Mouse (Mus musculus) adrenal gland, postnatal 25 days (tissue): ENCODE data around the gene Gm47959. TPM values are rescaled to one million over a fixed set of nuclear protein-coding genes. Genes with fewer than 3 reads are reported as not detected.
"Not testable (repeated sequence)": the region's sequence is repeated elsewhere in the genome, so short reads cannot be mapped to it uniquely, and the experiment has no call there.

Source experiments
- DNase-seq: peaks from one replicate; pipeline ENCODE4 v3.0.0; 2021; ENCODE audit warnings: mixed read lengths
- long read RNA-seq: library from polyadenylated mRNA; stranded (forward); transcript quantifications from one replicate; pipeline ENCODE4 v2.0.0, GENCODE M21; 2021
- total RNA-seq: library from RNA; stranded (reverse); gene quantifications from 2 replicates; pipeline ENCODE4 v1.2.3, GENCODE M21; 2021

Gm47959 gene
- total RNA-seq = not detected in 2 replicates
- long read RNA-seq = 0 reads

DNA sequence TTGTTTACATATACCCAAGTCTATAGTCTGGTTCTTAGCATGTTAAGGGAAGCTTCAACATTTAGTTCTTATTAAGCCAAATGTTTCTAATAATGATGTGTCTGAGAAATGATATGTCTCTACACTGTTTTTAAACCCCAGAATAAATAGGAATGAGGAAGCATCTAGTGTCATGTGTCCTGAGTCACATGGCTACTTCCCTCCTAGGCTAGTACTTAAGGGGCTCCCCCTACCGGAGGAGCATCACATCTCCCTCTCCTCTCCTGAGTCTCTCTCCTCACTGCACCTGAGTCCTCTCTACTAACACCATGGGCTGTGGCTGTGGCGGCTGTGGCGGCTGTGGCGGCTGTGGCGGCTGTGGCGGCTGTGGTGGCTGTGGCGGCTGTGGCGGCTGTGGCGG is at the start of gene Gm47959:
TSS of gene Gm47959 (plus strand) at position 243 of the 400 bp plus-strand sequence.
- not testable (repeated sequence) for DNase-seq

GRCm38 (mm10) chr1:82955913-82956312 is 44.4 kb upstream of the Gm47959 start, which contains the start of gene Gm7544:
TSS of gene Gm7544 (minus strand) at chr1:82956013.
- DNase-seq = not testable (repeated sequence)

DNA sequence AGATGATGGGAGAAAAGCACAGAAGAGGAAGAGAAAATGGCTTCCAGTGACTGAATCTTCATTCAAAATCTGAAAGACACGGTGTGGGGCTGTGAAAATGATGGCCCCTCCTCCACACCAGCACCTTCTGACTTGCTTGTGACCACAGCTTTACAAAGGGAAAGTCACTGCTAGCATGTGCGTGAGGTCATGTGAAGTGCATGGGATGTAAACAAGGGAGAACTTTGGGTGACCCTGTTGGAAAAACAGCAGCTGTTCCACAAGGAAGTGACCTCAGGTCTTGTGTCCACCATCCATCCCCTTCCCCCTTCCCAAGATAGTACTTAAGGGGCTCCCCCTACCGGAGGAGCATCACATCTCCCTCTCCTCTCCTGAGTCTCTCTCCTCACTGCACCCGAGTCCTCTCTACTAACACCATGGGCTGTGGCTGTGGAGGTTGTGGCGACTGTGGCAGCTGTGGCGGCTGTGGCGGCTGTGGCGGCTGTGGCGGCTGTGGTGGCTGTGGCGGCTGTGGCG is 40.4 kb upstream of the Gm47959 start, which contains the start of gene Gm47955:
TSS of gene Gm47955 (plus strand) at position 417 of the 516 bp plus-strand sequence.
- no peak for DNase-seq

GRCm38 (mm10) chr1:82966413-82966812 is 33.9 kb upstream of the Gm47959 start:
- no peak for DNase-seq

- DNase-seq = peak; percentile 28
These were observed 28.3 kb upstream of the Gm47959 start for GRCm38 (mm10) chr1:82972046-82972445.

- DNase-seq = no peak
These were observed 27.1 kb upstream of the Gm47959 start for GRCm38 (mm10) chr1:82973244-82973643.

GRCm38 (mm10) chr1:82973901-82974300 is 26.4 kb upstream of the Gm47959 start:
- no peak for DNase-seq

DNA sequence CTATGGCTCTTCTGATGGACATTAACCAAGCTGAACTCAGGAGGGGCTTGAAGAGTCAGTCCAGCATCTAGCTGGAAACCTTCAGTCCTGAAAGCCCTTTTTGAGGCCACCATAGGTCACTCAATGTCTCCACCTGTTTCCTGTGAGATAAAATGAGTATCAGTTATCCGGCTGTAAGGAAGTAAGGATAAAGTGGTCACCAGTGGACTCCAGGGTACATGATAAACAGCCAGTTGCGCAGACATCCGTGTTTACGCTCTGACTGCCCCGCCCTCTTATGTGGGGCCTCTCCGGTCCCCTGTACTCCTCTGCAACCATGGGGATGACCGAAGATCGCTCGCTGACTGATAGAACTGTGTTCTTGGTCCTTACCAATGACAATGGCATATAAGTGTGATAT is 26.0 kb upstream of the Gm47959 start:
- no peak for DNase-seq

DNA sequence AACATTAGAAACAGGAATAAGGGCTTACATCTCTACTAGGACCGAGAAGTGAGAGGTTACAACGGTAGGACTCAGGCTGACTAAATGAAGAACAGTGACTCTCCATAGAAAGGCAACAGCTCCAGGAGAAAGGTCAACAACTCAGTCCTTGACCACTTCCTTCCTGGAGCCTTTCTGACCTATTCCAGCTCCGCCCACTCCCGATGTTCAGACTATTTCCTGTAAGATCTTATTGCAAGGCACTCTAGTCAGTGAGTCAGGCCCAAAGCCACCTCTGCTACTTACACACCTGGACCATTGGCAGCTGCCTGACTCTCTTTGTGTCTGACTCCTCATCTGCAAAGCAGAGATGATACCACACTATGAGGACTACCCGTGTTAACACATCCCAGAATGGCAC is 24.6 kb upstream of the Gm47959 start:
- no peak for DNase-seq

DNA sequence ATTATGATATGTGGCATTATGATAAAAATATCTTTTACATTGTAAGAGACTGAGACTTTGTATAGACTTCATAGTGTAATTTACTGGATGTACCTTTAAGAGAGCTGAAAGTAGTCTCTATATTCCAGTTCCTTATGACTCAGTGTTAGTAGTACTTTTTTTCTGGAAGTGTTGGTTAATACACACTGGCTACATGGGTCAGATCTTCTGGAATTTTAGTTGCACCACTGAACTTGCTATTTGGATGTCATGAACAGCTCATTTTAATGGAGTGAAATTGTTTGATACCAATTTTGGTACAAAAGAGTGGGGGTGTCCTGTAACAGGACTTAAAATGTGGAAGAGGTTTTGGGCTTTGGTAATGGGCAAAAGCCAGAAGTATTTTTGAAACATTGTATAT is 22.5 kb upstream of the Gm47959 start:
- DNase-seq = no peak

- DNase-seq = no peak
These were observed 13.6 kb upstream of the Gm47959 start for GRCm38 (mm10) chr1:82986738-82987137.

DNA sequence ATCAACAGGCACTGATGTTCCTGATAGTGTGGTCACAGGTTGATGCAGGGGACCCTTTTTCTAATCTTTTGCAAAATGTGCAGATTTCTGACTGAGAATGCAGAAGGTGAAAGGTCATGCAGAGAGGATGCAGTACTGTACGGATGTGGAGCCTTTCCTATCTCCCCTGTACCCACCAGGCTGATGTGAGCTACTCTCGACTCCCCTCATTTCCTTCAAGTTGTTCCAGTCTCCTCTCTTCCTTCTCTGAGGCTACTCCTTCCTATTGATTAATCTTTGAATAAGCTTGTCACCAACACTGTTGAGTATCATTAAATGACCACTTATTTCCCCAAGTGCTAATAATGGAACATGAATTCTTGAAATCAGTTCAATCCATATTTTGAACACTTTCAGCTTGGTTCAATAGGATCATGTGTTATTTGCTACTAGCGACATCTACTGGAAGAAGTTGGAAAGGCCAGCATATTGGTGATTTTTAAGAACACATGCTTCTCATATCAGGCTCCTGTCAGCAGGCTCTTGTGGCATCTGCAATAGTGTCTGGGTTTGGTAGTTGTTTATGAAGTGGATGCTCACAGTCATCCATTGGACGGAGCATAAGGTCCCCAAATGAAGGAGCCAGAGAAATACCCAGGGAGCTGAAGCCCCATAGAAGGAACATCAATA is 12.7 kb upstream of the Gm47959 start:
- DNase-seq = no peak

GRCm38 (mm10) chr1:82991062-82991461 is 9.3 kb upstream of the Gm47959 start:
- DNase-seq = no peak

- no peak for DNase-seq
These were observed 8.8 kb upstream of the Gm47959 start for GRCm38 (mm10) chr1:82991596-82991995.

DNA sequence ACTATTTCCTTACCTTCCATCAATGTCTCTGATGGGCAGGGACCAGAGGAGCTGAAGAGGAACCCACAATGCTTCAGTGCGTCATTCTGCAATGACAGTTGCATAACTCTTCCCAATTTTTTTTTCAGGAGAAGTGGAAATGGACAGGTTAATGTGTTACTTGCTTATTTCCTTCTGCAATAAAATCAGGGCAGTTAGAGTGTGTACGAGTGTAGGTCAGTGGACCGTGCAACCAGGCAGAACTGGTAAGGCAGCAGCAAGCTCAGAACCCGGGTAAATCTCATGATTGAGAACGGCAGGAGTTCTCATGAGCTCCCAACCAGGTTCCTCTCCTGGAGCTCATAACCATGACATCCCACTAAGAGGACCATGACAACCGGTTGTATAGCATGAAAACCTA is 8.3 kb upstream of the Gm47959 start:
- DNase-seq = no peak

- no peak for DNase-seq
These were observed 6.4 kb upstream of the Gm47959 start for GRCm38 (mm10) chr1:82993947-82994346.

DNA sequence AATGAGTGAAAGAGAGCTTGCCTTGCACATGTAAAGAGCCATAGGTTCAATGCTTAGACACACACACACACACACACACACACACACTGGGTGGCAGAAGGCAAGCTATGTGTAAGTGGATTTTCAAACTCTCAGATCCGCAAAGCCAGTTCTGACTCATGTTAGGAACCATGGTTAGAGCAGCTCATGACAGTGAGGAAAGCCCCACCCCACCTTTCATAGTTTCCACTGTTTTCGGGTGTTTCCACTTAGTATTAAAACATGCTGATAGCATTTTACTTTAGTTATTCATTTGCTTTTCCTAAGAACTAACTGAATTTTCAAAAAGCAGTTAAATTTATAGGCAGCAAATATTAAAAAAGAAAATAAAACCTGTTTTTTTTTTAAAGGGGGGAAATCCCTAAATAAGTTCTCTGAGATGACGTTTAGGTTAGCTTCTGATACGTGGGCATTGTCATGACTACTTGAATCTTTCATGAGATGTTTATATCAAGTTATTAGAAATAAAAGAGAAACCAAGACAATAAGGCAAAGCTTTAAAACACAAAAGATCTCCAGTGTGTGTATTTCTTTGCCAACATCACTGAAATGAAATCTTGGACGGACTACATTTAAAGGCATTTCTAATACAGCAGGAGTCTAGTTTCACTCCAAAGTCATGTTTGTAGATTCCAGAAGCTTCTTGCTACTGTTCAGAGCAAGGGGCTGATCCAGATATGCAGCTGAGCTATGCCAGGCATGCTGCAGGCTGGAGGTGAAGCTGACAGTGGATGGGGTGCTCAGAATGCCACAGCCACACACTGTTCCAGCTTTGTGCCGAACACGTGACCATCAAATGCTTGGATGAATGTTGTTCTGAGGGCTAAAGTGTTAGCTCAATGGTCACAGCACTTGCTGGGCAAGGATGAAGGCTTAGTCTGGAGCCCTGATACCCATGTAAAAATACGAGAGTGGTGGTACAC is 6.2 kb downstream of the Gm47959 start:
- DNase-seq = no peak

DNA sequence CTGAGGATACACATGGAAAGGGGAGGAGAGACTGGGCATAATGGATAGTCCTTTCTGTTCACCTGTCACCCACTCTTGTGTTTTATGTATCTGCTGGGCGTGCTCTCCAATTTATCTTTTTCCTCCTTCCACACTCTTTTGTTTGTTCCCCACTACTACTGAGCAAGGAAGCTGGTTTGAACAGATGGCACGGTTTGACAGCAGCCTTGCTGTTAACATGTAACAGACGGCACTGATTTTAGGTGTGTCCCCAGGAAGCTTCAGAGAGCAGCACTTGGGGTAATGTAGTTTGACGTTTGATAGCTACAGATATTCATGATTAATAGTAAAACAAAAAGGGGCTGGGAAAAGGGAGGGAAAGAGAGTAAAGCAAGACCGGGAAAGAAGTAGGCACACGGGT is 7.1 kb downstream of the Gm47959 start:
- DNase-seq = no peak

- DNase-seq = no peak
These were observed 14.1 kb downstream of the Gm47959 start for GRCm38 (mm10) chr1:83014477-83014876.

DNA sequence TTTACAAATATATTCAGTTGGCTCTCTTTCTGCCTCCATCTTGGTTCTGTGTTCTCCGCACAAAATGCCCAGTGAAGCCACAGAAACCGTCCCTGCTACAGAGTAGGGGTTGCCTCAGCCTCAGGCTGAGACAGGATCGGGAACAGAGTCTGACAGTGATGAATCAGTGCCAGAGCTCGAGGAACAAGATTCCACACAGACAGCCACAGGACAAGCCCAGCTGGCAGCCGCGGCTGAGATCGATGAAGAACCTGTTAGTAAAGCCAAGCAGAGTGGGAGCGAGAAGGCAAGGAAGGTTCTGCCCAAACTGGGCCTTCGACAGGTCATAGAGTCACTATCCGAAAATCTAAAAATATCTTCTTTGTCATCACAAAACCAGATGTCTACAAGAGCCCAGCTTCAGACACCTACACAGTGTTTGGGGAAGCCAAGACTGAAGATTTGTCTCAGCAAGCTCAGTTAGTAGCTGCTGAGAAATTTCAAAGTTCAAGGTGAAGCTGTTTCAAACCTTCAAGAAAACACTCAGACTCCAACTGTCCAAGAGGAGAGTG is 15.1 kb downstream of the Gm47959 start:
- no peak for DNase-seq

GRCm38 (mm10) chr1:83016556-83016955 is 16.2 kb downstream of the Gm47959 start:
- DNase-seq = no peak

- DNase-seq = no peak
These were observed 31.6 kb downstream of the Gm47959 start for GRCm38 (mm10) chr1:83031950-83032349.

DNA sequence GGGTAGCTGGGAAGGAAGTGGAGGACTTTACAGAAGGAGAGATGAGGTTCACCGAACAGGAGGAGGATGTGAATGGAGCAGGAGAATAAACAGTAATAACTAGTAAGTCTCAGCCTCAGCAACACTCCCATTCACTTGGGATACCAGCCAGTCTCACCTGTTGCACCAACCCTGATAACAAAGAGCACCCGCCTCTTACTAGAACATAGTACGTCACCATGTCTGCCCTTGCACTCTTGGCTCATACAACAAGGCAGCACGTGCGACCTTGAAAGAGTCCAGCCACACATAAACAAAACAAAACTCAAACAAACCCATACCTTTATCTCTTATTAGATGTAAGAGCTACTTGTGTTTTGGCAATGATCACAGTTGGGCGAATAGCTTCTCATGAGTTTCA is 32.2 kb downstream of the Gm47959 start:
- DNase-seq = no peak
